Mouse (Mus musculus): ENCODE measurements at regions not wholly inside any gene's neighbourhood (a gene's known extent, or its start where the extent isn't known, plus 50 kb on each side); places are given as distances from the start of the nearest gene placed in this dataset.

DNA sequence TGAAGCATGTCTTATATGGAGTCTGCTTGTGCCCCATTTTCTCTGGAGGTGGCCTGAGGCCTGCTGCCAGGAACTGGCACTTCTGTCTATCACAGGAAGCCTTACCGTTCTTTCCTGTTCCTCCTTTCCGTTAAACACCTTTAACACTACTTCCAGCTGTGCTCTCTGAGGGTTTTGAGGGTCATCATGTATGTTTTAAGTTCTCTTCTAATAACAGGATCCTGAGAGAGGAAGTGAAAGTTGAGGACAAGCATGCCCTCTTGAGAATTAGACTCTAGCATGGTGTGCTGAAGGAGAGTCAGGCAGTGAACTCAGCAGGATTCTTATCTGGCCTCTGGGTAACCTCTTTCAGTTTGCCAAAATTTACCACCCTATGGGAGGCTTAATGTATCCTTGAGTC is 418.0 kb upstream of the 9430069I07Rik start:
- H3K27ac ChIP-seq: no peak overlapping the region
- WGBS (ENCODE audit: insufficient replicate concordance): 19% methylated on average over 2 of the region's 2 CpGs

DNA sequence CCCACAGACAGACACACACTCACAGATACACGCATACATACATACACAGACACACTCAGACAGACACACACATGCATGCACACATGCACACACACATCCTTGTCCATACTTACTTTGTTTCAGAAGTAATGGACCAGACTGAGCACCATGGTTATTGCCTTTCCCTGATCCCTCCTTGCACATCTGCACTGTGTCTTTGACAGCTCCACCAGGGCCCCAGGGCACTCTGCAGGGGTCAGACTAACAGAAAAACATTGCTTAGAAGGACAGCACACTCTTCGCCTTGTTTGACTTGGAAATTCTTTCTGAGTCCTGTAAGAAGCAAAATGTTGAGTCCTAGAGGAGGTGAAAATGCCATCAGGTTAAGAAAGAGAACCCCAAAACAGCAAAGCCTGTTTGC is 394.1 kb upstream of the 9430069I07Rik start:
- Histone ChIP-seq H3K4me2 (ENCODE audit: low read depth) (no peak overlapping the region), H3K4me1 (replicated peaks; ENCODE audit: control insufficient read depth in 2 of 2, insufficient read depth in 2 of 2, low read length in 1 of 2) (no peaks in the 10 kb centered on the region), H3K27me3 (ENCODE audit: control insufficient read depth, insufficient read depth, low read length) (no peaks in the 10 kb centered on the region), H3K27ac (no peak overlapping the region), H3K9ac (replicated peaks) (no peak overlapping the region), H3K4me3 (ENCODE audit: insufficient read depth in 1 of 2, low read depth in 2 of 2, low read length in 2 of 2) (no peak overlapping the region), H3K36me3 (replicated peaks; ENCODE audit: control insufficient read depth, insufficient read depth, low read depth) (no peaks in the 10 kb centered on the region), H3K9me3 (ENCODE audit: control insufficient read depth, low read length) (no peaks in the 10 kb centered on the region)
- ATAC-seq (ENCODE audit: insufficient read depth) (no peak), DNase-seq (ENCODE audit: low read depth in 3 of 3, low spot score in 3 of 3) (no peak)
- 47% methylated on average over 2 of the region's 2 CpGs for WGBS (ENCODE audit: insufficient replicate concordance)
- TF ChIP-seq CTCF (IDR thresholded peaks at IDR 0.05; ENCODE audit: low read depth) (no peak), EP300 (IDR thresholded peaks at IDR 0.05; ENCODE audit: low read depth) (no peak)

More for the DNA sequence above, 418.0 kb upstream of the 9430069I07Rik start:
- TF ChIP-seq CTCF (IDR thresholded peaks at IDR 0.05; ENCODE audit: low read depth) (no peak), EP300 (IDR thresholded peaks at IDR 0.05; ENCODE audit: low read depth) (no peak)
- DNase-seq (ENCODE audit: low read depth in 3 of 3, low spot score in 3 of 3) (no peak), ATAC-seq (ENCODE audit: insufficient read depth) (no peak)
- Histone ChIP-seq H3K27me3 (ENCODE audit: control insufficient read depth, insufficient read depth, low read length) (no peaks in the 10 kb centered on the region), H3K4me2 (ENCODE audit: low read depth) (no peak overlapping the region), H3K4me3 (ENCODE audit: insufficient read depth in 1 of 2, low read depth in 2 of 2, low read length in 2 of 2) (no peak overlapping the region), H3K9me3 (ENCODE audit: control insufficient read depth, low read length) (no peaks in the 10 kb centered on the region), H3K36me3 (replicated peaks; ENCODE audit: control insufficient read depth, insufficient read depth, low read depth) (no peaks in the 10 kb centered on the region), H3K4me1 (replicated peaks; ENCODE audit: control insufficient read depth in 2 of 2, insufficient read depth in 2 of 2, low read length in 1 of 2) (no peaks in the 10 kb centered on the region; a peak in 1 of 4 replicates), H3K9ac (replicated peaks) (no peak overlapping the region)

DNA sequence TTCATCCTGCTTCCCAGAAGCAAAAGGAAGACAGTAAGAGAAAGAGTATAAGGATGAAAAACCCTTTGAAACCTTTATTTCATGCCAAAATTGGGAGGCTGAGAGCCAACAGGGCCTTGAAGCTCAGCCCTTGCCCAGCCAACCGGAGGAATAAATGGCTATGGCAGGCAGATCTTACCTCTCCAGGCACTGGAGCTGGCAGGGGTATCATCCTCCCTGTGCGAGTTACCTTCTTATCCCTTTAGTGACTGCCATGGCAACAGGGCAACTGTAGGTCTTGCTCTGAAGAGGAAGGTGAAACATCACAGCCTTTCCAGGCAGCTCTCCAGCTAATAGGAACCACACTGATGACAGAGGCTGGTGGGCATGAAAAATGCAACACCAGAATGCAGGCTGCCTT is 393.3 kb upstream of the 9430069I07Rik start:
- TF ChIP-seq EP300 (IDR thresholded peaks at IDR 0.05; ENCODE audit: low read depth) (no peak), CTCF (IDR thresholded peaks at IDR 0.05; ENCODE audit: low read depth) (no peak)

DNA sequence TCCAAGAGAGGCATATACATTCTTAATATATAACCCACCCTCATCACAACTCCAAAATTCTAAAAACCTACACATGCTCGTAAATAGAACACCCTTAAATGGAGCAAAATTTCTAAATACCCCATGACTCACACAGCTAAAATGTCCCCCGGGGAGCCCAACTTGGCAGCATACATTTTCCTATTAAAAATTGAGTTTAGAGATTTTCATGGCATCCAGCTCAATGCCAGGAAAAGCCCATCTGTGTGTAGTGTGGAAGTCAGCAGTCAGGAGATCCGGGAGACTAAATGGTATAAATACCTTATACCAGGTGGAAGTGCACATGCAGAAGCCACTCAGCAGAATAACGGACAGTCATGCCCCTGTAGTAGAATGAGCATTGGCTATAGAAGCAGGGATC is 389.4 kb upstream of the 9430069I07Rik start:
- no peak overlapping the region for H3K27ac ChIP-seq
- no peaks in the 10 kb centered on the region for H3K4me1 ChIP-seq (replicated peaks; ENCODE audit: control insufficient read depth in 2 of 2, insufficient read depth in 2 of 2, low read length in 1 of 2)
- ATAC-seq (ENCODE audit: insufficient read depth) (no peak), DNase-seq (ENCODE audit: low read depth in 3 of 3, low spot score in 3 of 3) (no peak)
- no peak overlapping the region for H3K9ac ChIP-seq (replicated peaks)
- H3K36me3 ChIP-seq (replicated peaks; ENCODE audit: control insufficient read depth, insufficient read depth, low read depth): no peaks in the 10 kb centered on the region
- TF ChIP-seq EP300 (IDR thresholded peaks at IDR 0.05; ENCODE audit: low read depth) (no peak), CTCF (IDR thresholded peaks at IDR 0.05; ENCODE audit: low read depth) (no peak)
- H3K27me3 ChIP-seq (ENCODE audit: control insufficient read depth, insufficient read depth, low read length): no peaks in the 10 kb centered on the region
- 59% methylated on average over 4 of the region's 4 CpGs for WGBS (ENCODE audit: insufficient replicate concordance)
- H3K9me3 ChIP-seq (ENCODE audit: control insufficient read depth, low read length): no peaks in the 10 kb centered on the region
- H3K4me2 ChIP-seq (ENCODE audit: low read depth): no peak overlapping the region
- no peak overlapping the region for H3K4me3 ChIP-seq (ENCODE audit: insufficient read depth in 1 of 2, low read depth in 2 of 2, low read length in 2 of 2)

More for the DNA sequence above, 393.3 kb upstream of the 9430069I07Rik start:
- Histone ChIP-seq H3K27me3 (ENCODE audit: control insufficient read depth, insufficient read depth, low read length) (no peaks in the 10 kb centered on the region), H3K27ac (no peak overlapping the region), H3K4me1 (replicated peaks; ENCODE audit: control insufficient read depth in 2 of 2, insufficient read depth in 2 of 2, low read length in 1 of 2) (no peaks in the 10 kb centered on the region), H3K4me2 (ENCODE audit: low read depth) (no peak overlapping the region), H3K36me3 (replicated peaks; ENCODE audit: control insufficient read depth, insufficient read depth, low read depth) (no peaks in the 10 kb centered on the region), H3K9ac (replicated peaks) (no peak overlapping the region), H3K4me3 (ENCODE audit: insufficient read depth in 1 of 2, low read depth in 2 of 2, low read length in 2 of 2) (no peak overlapping the region), H3K9me3 (ENCODE audit: control insufficient read depth, low read length) (no peaks in the 10 kb centered on the region)
- ATAC-seq (ENCODE audit: insufficient read depth) (no peak), DNase-seq (ENCODE audit: low read depth in 3 of 3, low spot score in 3 of 3) (no peak)
- 54% methylated on average over 2 of the region's 2 CpGs for WGBS (ENCODE audit: insufficient replicate concordance)

DNA sequence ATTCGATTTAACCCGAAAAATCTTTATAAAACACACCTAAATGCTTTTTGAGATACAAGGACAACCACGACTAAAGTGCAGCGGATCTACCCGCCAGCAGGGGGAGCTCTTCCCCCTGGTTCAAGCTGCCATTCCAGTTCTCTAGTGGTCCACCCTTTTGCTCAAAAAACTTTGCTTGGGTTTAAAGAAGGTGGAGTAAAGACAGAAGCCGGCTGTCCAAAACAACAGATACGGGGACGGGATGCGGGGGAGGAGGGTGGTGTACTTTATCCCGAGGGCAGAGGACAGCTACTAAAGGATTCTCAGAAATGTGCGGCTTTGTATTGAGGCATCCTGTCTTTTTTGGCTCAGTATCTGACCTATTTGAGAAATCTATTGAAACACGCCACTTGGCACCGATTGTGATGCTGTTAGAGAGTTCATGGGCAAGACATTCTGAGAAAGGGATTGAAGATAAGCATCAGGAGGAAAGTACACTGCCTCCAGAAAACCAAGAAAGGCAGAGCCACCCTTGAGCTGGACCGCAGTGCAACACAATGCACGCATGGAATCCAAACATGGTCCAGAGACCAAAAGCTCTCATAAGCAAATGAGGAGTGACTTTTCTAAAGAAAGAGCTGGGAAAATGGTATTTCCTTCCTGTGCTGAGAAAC is 385.6 kb upstream of the 9430069I07Rik start:
- 30% methylated on average over 15 of the region's 15 CpGs for WGBS (ENCODE audit: insufficient replicate concordance)
- TF ChIP-seq CTCF (IDR thresholded peaks at IDR 0.05; ENCODE audit: low read depth): peak; percentile 89
- no peak for TF ChIP-seq EP300 (IDR thresholded peaks at IDR 0.05; ENCODE audit: low read depth)
- H3K9me3 ChIP-seq (ENCODE audit: control insufficient read depth, low read length): no peaks in the 10 kb centered on the region
- ATAC-seq (ENCODE audit: insufficient read depth): no peak
- H3K27me3 ChIP-seq (ENCODE audit: control insufficient read depth, insufficient read depth, low read length): no peaks in the 10 kb centered on the region
- H3K4me1 ChIP-seq (replicated peaks; ENCODE audit: control insufficient read depth in 2 of 2, insufficient read depth in 2 of 2, low read length in 1 of 2): no peaks in the 10 kb centered on the region
- H3K36me3 ChIP-seq (replicated peaks; ENCODE audit: control insufficient read depth, insufficient read depth, low read depth): no peaks in the 10 kb centered on the region
- H3K4me2 ChIP-seq (ENCODE audit: low read depth): no peak overlapping the region
- H3K27ac ChIP-seq: no peak overlapping the region
- H3K4me3 ChIP-seq (ENCODE audit: insufficient read depth in 1 of 2, low read depth in 2 of 2, low read length in 2 of 2): no peak overlapping the region
- DNase-seq (ENCODE audit: low read depth in 3 of 3, low spot score in 3 of 3): peak; percentile 4 to 16 (median 9)
- no peak overlapping the region for H3K9ac ChIP-seq (replicated peaks)
